Mouse (Mus musculus) lung, postnatal 10 days (tissue): ENCODE data around the gene Olfr836.
"Not testable (repeated sequence)": the region's sequence is repeated elsewhere in the genome, so short reads cannot be mapped to it uniquely, and the experiment has no call there.

ENCODE experiments used
- DNase-seq: peaks from one replicate; pipeline ENCODE4 v3.0.0; 2021

The Olfr836 gene

GRCm38 (mm10) chr9:19120082-19120481 lies at the start of gene Olfr836:
TSS of gene Olfr836 (plus strand) at chr9:19120382.
- no peak for DNase-seq

GRCm38 (mm10) chr9:19084986-19085385 lies 35.2 kb upstream of the Olfr836 start:
- no peak for DNase-seq

GRCm38 (mm10) chr9:19092889-19093753 lies 27.1 kb upstream of the Olfr836 start:
- DNase-seq: not testable (repeated sequence)

GRCm38 (mm10) chr9:19097286-19097685 lies 22.9 kb upstream of the Olfr836 start:
- DNase-seq: no peak

GRCm38 (mm10) chr9:19136017-19136416 lies 15.8 kb downstream of the Olfr836 start, which contains the start of gene Olfr837:
TSS of gene Olfr837 (plus strand) at chr9:19136317.
- DNase-seq: no peak
